Mouse (Mus musculus) limb, embryonic 13.5 days (tissue): Measurements from ENCODE around the gene Rfc5. TPM values are rescaled to one million over a fixed set of nuclear protein-coding genes. Genes with fewer than 3 reads are reported as not detected.
A peak's percentile ranks its signal among the peaks of the same experiment; 100 is the strongest.
"Not testable (repeated sequence)": the region's sequence is repeated elsewhere in the genome, so short reads cannot be mapped to it uniquely, and the experiment has no call there.

Experiments
- ATAC-seq: fragments of 200-750 bp; cut with Nextera tagmentation; 2 replicates; pipeline ENCODE4 v1.8.0; 2017; ENCODE audit warnings: low read depth, moderate number of reproducible peaks, moderate TSS enrichment; ENCODE audit not compliant: low FRiP score
- H3K27ac ChIP-seq: fragments of 300-500 bp; sonication (generic); 2 replicates; pipeline ENCODE4 v1.5.1; 2015; ENCODE audit warnings: inconsistent platforms, mild to moderate bottlenecking, moderate library complexity
- H3K27me3 ChIP-seq: fragments of 300-500 bp; sonication (generic); 2 replicates; pipeline ENCODE4 v1.6.1; 2015; ENCODE audit warnings: mild to moderate bottlenecking, inconsistent platforms
- H3K36me3 ChIP-seq: fragments of 300-500 bp; sonication (generic); 2 replicates; pipeline ENCODE4 v1.6.1; 2015; ENCODE audit warnings: inconsistent platforms, mild to moderate bottlenecking, moderate library complexity
- H3K4me1 ChIP-seq: fragments of 300-500 bp; sonication (generic); 2 replicates; pipeline ENCODE4 v1.6.1; 2015; ENCODE audit warnings: inconsistent platforms
- H3K4me2 ChIP-seq: fragments of 300-500 bp; sonication (generic); replicated peaks from 2 replicates; pipeline ENCODE4 v1.6.1; 2015; ENCODE audit warnings: inconsistent platforms, mild to moderate bottlenecking, moderate library complexity
- H3K4me3 ChIP-seq: fragments of 300-500 bp; sonication (generic); 2 replicates; pipeline ENCODE4 v1.5.1; 2015; ENCODE audit warnings: moderate library complexity, mild to moderate bottlenecking, inconsistent platforms
- H3K9ac ChIP-seq: fragments of 300-500 bp; sonication (generic); 2 replicates; pipeline ENCODE4 v1.6.1; 2015; ENCODE audit warnings: mild to moderate bottlenecking, inconsistent platforms
- H3K9me3 ChIP-seq: fragments of 300-500 bp; sonication (generic); 2 replicates; pipeline ENCODE4 v1.6.1; 2016; ENCODE audit warnings: inconsistent platforms
- WGBS: fragments of 180-500 bp; shearing (Covaris S2); methylation state at CpG from one replicate; pipeline ENCODE4 v1.1.7; 2015; 5-methylcytosine and 5-hydroxymethylcytosine counted together
- polyA plus RNA-seq: library from polyadenylated mRNA; unstranded; fragments of >200 nt; fragmentation: Nextera tagmentation; extraction: Ambion mirVana; gene quantifications from 2 replicates; pipeline ENCODE4 v1.2.1, GENCODE M21; 2015

Rfc5 gene
- 82.0 and 86.2 TPM in 2 replicates for polyA plus RNA-seq

DNA sequence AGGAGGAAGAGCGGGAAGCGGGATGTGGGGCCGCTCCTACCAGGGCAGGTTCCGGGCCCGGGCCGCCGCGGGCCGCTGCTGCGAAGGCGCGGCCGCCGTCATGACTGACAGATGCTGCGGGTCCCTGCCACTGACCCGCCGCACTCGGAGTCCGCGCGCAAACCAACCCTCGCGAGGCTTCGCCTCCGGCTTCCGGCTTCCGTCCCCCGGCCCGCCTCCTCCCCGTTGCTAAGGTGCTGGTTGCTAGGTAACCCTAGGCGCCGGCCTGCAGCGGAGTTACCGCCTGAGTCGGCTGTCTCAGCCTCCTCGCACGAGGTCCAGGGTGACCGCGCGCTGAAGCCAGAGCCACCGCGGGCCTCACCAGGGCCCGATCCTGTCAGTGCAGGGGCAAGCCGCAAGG lies at the start of gene Rfc5:
Gene Rfc5, minus strand, starts transcription at position 171 of the 400 bp plus-strand sequence.
- 1% methylated on average over 28 of the region's 44 CpGs for WGBS
- peaks cover 4% of the 10 kb centered on the region; the same call in 1 of the 2 replicates for H3K9me3 ChIP-seq

DNA sequence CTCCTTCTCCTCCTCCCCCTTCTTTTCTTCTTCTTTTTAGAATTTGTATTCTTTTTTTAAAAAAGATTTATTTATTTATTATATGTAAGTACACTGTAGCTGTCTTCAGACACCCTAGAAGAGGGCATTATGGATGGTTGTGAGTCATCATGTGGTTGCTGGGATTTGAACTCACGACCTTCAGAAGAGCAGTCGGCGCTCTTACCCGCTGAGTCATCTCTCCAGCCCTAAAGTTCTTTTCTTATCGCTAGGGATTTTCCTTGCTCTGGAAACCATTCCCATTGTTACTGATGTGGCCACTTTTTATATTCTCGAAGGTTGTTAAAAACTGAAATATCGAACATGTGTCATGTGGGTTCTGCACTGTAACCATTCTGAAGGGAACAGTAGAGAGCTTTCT lies 44.7 kb upstream of the Rfc5 start:
- 90% methylated on average over 7 of the region's 7 CpGs for WGBS
- not testable (repeated sequence) for H3K27ac ChIP-seq, H3K4me3 ChIP-seq, H3K36me3 ChIP-seq, H3K9me3 ChIP-seq, H3K4me2 ChIP-seq, H3K4me1 ChIP-seq, ATAC-seq, H3K9ac ChIP-seq, H3K27me3 ChIP-seq

More for the DNA sequence above, at the start of gene Rfc5:
- Histone ChIP-seq H3K36me3 (peaks cover 22% of the 10 kb centered on the region), H3K9ac (peak within 1 kb of the TSS; percentile 92), H3K27ac (no peak within 1 kb of the TSS), H3K4me1 (peaks cover 14% of the 10 kb centered on the region), H3K4me3 (peak within 1 kb of the TSS; percentile 82), H3K4me2 (peak within 1 kb of the TSS; percentile 75), H3K27me3 (no peaks in the 10 kb centered on the region)
- peak; percentile 93 for ATAC-seq

GRCm38 (mm10) chr5:117417442-117417841 lies 28.6 kb upstream of the Rfc5 start:
- ATAC-seq = no peak
- H3K9me3 ChIP-seq = no peaks in the 10 kb centered on the region
- no peak overlapping the region for H3K4me2 ChIP-seq
- H3K27ac ChIP-seq = no peak overlapping the region
- H3K36me3 ChIP-seq = no peaks in the 10 kb centered on the region
- WGBS = 75% methylated on average over 2 of the region's 2 CpGs
- H3K9ac ChIP-seq = no peak overlapping the region
- H3K4me1 ChIP-seq = peaks cover 13% of the 10 kb centered on the region
- no peak overlapping the region for H3K4me3 ChIP-seq
- peaks cover 56% of the 10 kb centered on the region for H3K27me3 ChIP-seq

- Histone ChIP-seq H3K27ac (no peak overlapping the region), H3K4me2 (0 out of 2 replicates have a peak overlapping the region, but pooled peaks have one; percentile 99), H3K36me3 (no peaks in the 10 kb centered on the region), H3K4me1 (peaks cover 13% of the 10 kb centered on the region), H3K27me3 (peaks cover 78% of the 10 kb centered on the region), H3K4me3 (no peak overlapping the region), H3K9me3 (no peaks in the 10 kb centered on the region), H3K9ac (no peak overlapping the region)
- ATAC-seq = no peak
- WGBS = 25% methylated on average over 19 of the region's 19 CpGs
Measured at GRCm38 (mm10) chr5:117415011-117415912, 26.4 kb upstream of the Rfc5 start.

GRCm38 (mm10) chr5:117414611-117415010 lies 25.8 kb upstream of the Rfc5 start:
- H3K4me2 ChIP-seq = peak overlapping the region; percentile 99
- H3K9me3 ChIP-seq = no peaks in the 10 kb centered on the region
- 3% methylated on average over 10 of the region's 10 CpGs for WGBS
- peaks cover 83% of the 10 kb centered on the region for H3K27me3 ChIP-seq
- H3K27ac ChIP-seq = no peak overlapping the region
- no peak for ATAC-seq
- peaks cover 13% of the 10 kb centered on the region for H3K4me1 ChIP-seq
- no peaks in the 10 kb centered on the region for H3K36me3 ChIP-seq
- H3K4me3 ChIP-seq = peak overlapping the region; percentile 63
- no peak overlapping the region for H3K9ac ChIP-seq

GRCm38 (mm10) chr5:117413507-117414501 lies 25.0 kb upstream of the Rfc5 start, which contains the start of gene Ksr2:
Gene Ksr2, plus strand, starts transcription at chr5:117414000.
- no peak within 1 kb of the TSS for H3K27ac ChIP-seq
- peak; percentile 64 for ATAC-seq
- H3K4me2 ChIP-seq = peak within 1 kb of the TSS; percentile 99
- H3K4me3 ChIP-seq = peak within 1 kb of the TSS; percentile 63
- H3K36me3 ChIP-seq = no peaks in the 10 kb centered on the region
- WGBS = 1% methylated on average over 82 of the region's 89 CpGs
- H3K4me1 ChIP-seq = peaks cover 13% of the 10 kb centered on the region
- H3K9ac ChIP-seq = peak within 1 kb of the TSS; percentile 59
- H3K27me3 ChIP-seq = peaks cover 87% of the 10 kb centered on the region
- H3K9me3 ChIP-seq = no peaks in the 10 kb centered on the region

DNA sequence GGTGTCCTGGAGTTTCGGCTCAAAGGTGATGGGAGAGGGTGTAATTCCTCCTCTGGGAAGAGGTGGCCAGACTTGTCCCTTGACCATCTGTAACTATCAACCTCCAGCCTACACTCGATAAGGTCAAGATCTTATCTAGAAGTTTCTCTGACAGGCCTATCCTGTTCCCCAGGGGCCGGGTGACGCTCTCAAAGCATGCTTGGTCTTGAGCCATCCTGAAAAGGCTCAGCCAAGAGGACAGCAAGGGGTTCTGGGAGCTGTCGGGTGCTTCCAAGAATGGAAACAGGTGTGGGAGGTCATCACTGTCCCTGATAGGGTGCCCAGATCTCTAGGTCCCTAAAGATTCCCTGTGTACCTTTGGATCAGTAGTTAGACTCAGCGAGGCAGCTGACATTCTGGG lies 20.5 kb upstream of the Rfc5 start:
- H3K4me3 ChIP-seq = no peak overlapping the region
- H3K9ac ChIP-seq = no peak overlapping the region
- H3K36me3 ChIP-seq = no peaks in the 10 kb centered on the region
- peaks cover 50% of the 10 kb centered on the region for H3K27me3 ChIP-seq
- H3K27ac ChIP-seq = no peak overlapping the region
- WGBS = 64% methylated on average over 6 of the region's 6 CpGs
- H3K9me3 ChIP-seq = no peaks in the 10 kb centered on the region
- no peak for ATAC-seq
- H3K4me1 ChIP-seq = peaks cover 10% of the 10 kb centered on the region
- H3K4me2 ChIP-seq = no peak overlapping the region

GRCm38 (mm10) chr5:117408216-117408615 lies 19.4 kb upstream of the Rfc5 start:
- no peak overlapping the region for H3K9ac ChIP-seq
- H3K4me3 ChIP-seq = no peak overlapping the region
- peaks cover 38% of the 10 kb centered on the region for H3K27me3 ChIP-seq
- H3K36me3 ChIP-seq = no peaks in the 10 kb centered on the region
- H3K27ac ChIP-seq = no peak overlapping the region
- no peak overlapping the region for H3K4me2 ChIP-seq
- ATAC-seq = no peak
- no peaks in the 10 kb centered on the region for H3K9me3 ChIP-seq
- H3K4me1 ChIP-seq = peaks cover 1% of the 10 kb centered on the region
- 66% methylated on average over 4 of the region's 4 CpGs for whole genome bisulfite sequencing

- H3K4me3 ChIP-seq, H3K4me2 ChIP-seq, H3K9me3 ChIP-seq, H3K27me3 ChIP-seq, H3K27ac ChIP-seq, H3K4me1 ChIP-seq, H3K9ac ChIP-seq, ATAC-seq, H3K36me3 ChIP-seq: not testable (repeated sequence)
- WGBS = 87% methylated on average over 2 of the region's 2 CpGs
Measured at GRCm38 (mm10) chr5:117404671-117405070, 15.8 kb upstream of the Rfc5 start.

DNA sequence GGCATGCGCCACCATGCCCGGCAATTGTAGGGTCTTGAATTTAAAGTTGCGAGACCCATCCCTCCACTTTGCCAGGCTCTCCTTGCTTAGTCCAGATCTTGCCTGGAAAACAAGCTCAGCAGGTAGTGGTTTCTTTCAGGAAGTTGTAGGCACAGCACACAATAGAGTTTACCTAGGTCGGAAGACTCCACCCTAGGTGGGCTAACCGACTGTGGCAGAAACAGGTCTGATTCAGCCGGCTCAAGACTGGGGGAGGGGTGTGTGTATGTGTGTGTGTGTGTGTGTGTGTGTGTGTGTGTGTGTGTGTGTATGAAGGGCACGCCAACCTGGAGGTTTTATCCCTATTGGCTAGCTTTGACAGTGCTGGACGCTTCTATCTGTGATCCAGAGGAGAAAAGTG lies 14.8 kb upstream of the Rfc5 start:
- Histone ChIP-seq H3K36me3 (no peaks in the 10 kb centered on the region), H3K4me2 (no peak overlapping the region), H3K4me3 (no peak overlapping the region), H3K9me3 (no peaks in the 10 kb centered on the region), H3K27me3 (no peaks in the 10 kb centered on the region), H3K9ac (no peak overlapping the region), H3K27ac (no peak overlapping the region), H3K4me1 (no peaks in the 10 kb centered on the region)
- ATAC-seq = no peak
- WGBS = 88% methylated on average over 8 of the region's 8 CpGs

- Histone ChIP-seq H3K4me2 (no peak overlapping the region), H3K27me3 (no peaks in the 10 kb centered on the region), H3K4me3 (no peak overlapping the region), H3K9ac (no peak overlapping the region), H3K36me3 (no peaks in the 10 kb centered on the region), H3K4me1 (no peaks in the 10 kb centered on the region), H3K9me3 (no peaks in the 10 kb centered on the region), H3K27ac (no peak overlapping the region)
- ATAC-seq = no peak
- 80% methylated on average over 9 of the region's 9 CpGs for WGBS
Measured at GRCm38 (mm10) chr5:117399281-117399680, 10.4 kb upstream of the Rfc5 start.
